Comparison of ENCODE assay signal across 9 mouse cellular contexts in the genomic region with DNA sequence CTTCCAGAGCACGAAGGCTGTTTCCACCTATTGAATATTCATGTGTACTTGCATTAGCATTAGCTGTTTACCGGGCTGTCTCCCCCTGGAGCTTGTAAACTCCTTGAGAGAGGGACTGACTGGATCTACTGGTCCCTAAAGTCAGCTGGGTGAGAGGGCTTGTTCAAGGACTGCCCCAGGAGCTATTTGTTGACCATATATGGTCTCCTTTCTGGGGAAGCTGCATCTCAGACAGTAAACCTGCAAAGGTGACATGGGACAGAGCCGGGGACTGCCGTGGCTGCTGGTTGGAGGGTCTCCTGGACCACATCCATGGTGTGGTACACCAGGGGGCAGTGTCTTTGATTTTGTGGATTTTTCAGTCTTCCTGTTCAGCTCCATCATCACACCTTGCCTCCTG. TPM values are rescaled to one million over a fixed set of nuclear protein-coding genes. Genes with fewer than 3 reads are reported as not detected.
DNase-seq lines count a peak whose midpoint lies in the region; ATAC-seq and TF ChIP-seq lines count a peak whose summit lies in the region.
"Had no signal": no experiment of that assay in that cellular context is flagged by ENCODE, and none has a peak within 500 bp of the region (broad histone marks: within the 10 kb centered on the region; RNA-seq: fewer than 3 reads in every experiment).

No protein-coding gene starts in this region.

- no peak overlapping the region for H3K4me2 ChIP-seq in lung, embryonic 15.5 days
- H3K4me2 ChIP-seq in intestine, embryonic 15.5 days (replicated peaks), result no peak overlapping the region
- no peak overlapping the region for H3K4me2 ChIP-seq in stomach, embryonic 16.5 days (ENCODE audit: low read depth, low read length)

- intact Hi-C loops in gastrocnemius, adult 2 months (cut with DNase I), result no loop called here

- ATAC-seq in lung, embryonic 15.5 days (ENCODE audit: borderline replicate concordance, extremely low read depth, low FRiP score, low TSS enrichment), result no peak
- ATAC-seq in intestine, embryonic 15.5 days, result no peak
- no peak for ATAC-seq in stomach, embryonic 16.5 days (ENCODE audit: insufficient read depth, low FRiP score)

- no peak for TF ChIP-seq CTCF in gastrocnemius, adult 2 months (IDR thresholded peaks at IDR 0.05)

- no peaks in the 10 kb centered on the region for H3K36me3 ChIP-seq in lung, embryonic 15.5 days
- H3K36me3 ChIP-seq in intestine, embryonic 15.5 days, result no peaks in the 10 kb centered on the region
- no peaks in the 10 kb centered on the region for H3K36me3 ChIP-seq in stomach, embryonic 16.5 days (ENCODE audit: control insufficient read depth, insufficient read depth, low read length)

- peak; percentile 6 for DNase-seq in gastrocnemius, adult 2 months
- DNase-seq in gastrocnemius, adult 18-20 months (ENCODE audit: low spot score), result no peak
- no peak for DNase-seq in lung, postnatal 4 days
- DNase-seq in thymus, postnatal 14 days, result no peak
- DNase-seq in testis, postnatal 14 days (ENCODE audit: low spot score), result no peak
- DNase-seq: thymus, postnatal 36 days had no signal

- no peaks in the 10 kb centered on the region for H3K9me3 ChIP-seq in lung, embryonic 15.5 days
- H3K9me3 ChIP-seq in intestine, embryonic 15.5 days, result no peaks in the 10 kb centered on the region
- H3K9me3 ChIP-seq in stomach, embryonic 16.5 days (replicated peaks; ENCODE audit: control insufficient read depth, low read length), result no peaks in the 10 kb centered on the region

- no peak overlapping the region for H3K27ac ChIP-seq in gastrocnemius, adult 2 months
- H3K27ac ChIP-seq in lung, embryonic 15.5 days, result 0 out of 2 replicates have a peak overlapping the region, but pooled peaks have one; percentile 1
- H3K27ac ChIP-seq in intestine, embryonic 15.5 days, result peak overlapping the region; percentile 45
- H3K27ac ChIP-seq in stomach, embryonic 16.5 days (ENCODE audit: low read length), result peak overlapping the region; percentile 35

- no peak overlapping the region for H3K4me3 ChIP-seq in gastrocnemius, adult 2 months
- no peak overlapping the region for H3K4me3 ChIP-seq in lung, embryonic 15.5 days
- no peak overlapping the region for H3K4me3 ChIP-seq in intestine, embryonic 15.5 days (replicated peaks)
- H3K4me3 ChIP-seq in stomach, embryonic 16.5 days (replicated peaks; ENCODE audit: low read length), result no peak overlapping the region

- no peaks in the 10 kb centered on the region for H3K27me3 ChIP-seq in lung, embryonic 15.5 days
- H3K27me3 ChIP-seq in intestine, embryonic 15.5 days (replicated peaks), result no peaks in the 10 kb centered on the region
- no peaks in the 10 kb centered on the region for H3K27me3 ChIP-seq in stomach, embryonic 16.5 days (ENCODE audit: control insufficient read depth, insufficient read depth, low read length)

- H3K9ac ChIP-seq in lung, embryonic 15.5 days, result no peak overlapping the region
- no peak overlapping the region for H3K9ac ChIP-seq in intestine, embryonic 15.5 days
- H3K9ac ChIP-seq in stomach, embryonic 16.5 days (ENCODE audit: low read length), result no peak overlapping the region

- peaks cover 6% of the 10 kb centered on the region; the same call in 1 of the 2 replicates for H3K4me1 ChIP-seq in lung, embryonic 15.5 days
- H3K4me1 ChIP-seq in intestine, embryonic 15.5 days (replicated peaks), result peaks cover 11% of the 10 kb centered on the region; the same call in 1 of the 2 replicates
- peaks cover 20% of the 10 kb centered on the region for H3K4me1 ChIP-seq in stomach, embryonic 16.5 days (ENCODE audit: control insufficient read depth, insufficient read depth, low read length)

- 19% methylated on average over 4 of the region's 4 CpGs for WGBS in lung, embryonic 15.5 days
- 28% methylated on average over 4 of the region's 4 CpGs for WGBS in intestine, embryonic 15.5 days
- WGBS in stomach, embryonic 16.5 days, result 27% methylated on average over 4 of the region's 4 CpGs

RNA-seq across cellular contexts. Expression of gene Tmem222, which starts 5.1 kb away (rescaled TPM):
- total RNA-seq in gastrocnemius, adult 2 months (2021), result 10 to 100 TPM; 21.6 to 25.7 TPM
- 10 to 100 TPM; 26.8 to 26.9 TPM for total RNA-seq in gastrocnemius, adult 18-20 months (2021)
- 79.8 and 81.9 TPM in 2 replicates for polyA plus RNA-seq in lung, embryonic 15.5 days (2015; fragmentation: Nextera tagmentation; extraction: Ambion mirVana)
- 68.7 and 72.2 TPM in 2 replicates for polyA plus RNA-seq in intestine, embryonic 15.5 days (2015; fragmentation: Nextera tagmentation; extraction: Ambion mirVana)
- polyA plus RNA-seq in stomach, embryonic 16.5 days (2015; fragmentation: Nextera tagmentation; extraction: Ambion mirVana), result 71.3 and 74.3 TPM in 2 replicates

RNA-seq across cellular contexts. Expression of gene Sytl1, which starts 19.7 kb away (rescaled TPM):
- total RNA-seq in gastrocnemius, adult 2 months (2021), result not detected
- total RNA-seq in gastrocnemius, adult 18-20 months (2021), result under 1 TPM; 0.12 to 0.14 TPM
- 1.1 and 2.1 TPM in 2 replicates for polyA plus RNA-seq in lung, embryonic 15.5 days (2015; fragmentation: Nextera tagmentation; extraction: Ambion mirVana)
- 2.7 and 3.0 TPM in 2 replicates for polyA plus RNA-seq in intestine, embryonic 15.5 days (2015; fragmentation: Nextera tagmentation; extraction: Ambion mirVana)
- 52.0 and 76.1 TPM in 2 replicates for polyA plus RNA-seq in stomach, embryonic 16.5 days (2015; fragmentation: Nextera tagmentation; extraction: Ambion mirVana)

RNA-seq across cellular contexts. Expression of gene Map3k6, which starts 42.0 kb away (rescaled TPM):
- 10 to 100 TPM; 10.5 to 15.0 TPM for total RNA-seq in gastrocnemius, adult 2 months (2021)
- total RNA-seq in gastrocnemius, adult 18-20 months (2021), result 10 to 100 TPM in 1 of 2 experiments, 1 to 10 TPM in 1; 8.8 to 11.4 TPM
- polyA plus RNA-seq in lung, embryonic 15.5 days (2015; fragmentation: Nextera tagmentation; extraction: Ambion mirVana), result 3.0 and 3.1 TPM in 2 replicates
- polyA plus RNA-seq in intestine, embryonic 15.5 days (2015; fragmentation: Nextera tagmentation; extraction: Ambion mirVana), result 3.0 and 3.2 TPM in 2 replicates
- polyA plus RNA-seq in stomach, embryonic 16.5 days (2015; fragmentation: Nextera tagmentation; extraction: Ambion mirVana), result 17.1 and 21.0 TPM in 2 replicates

Comparison
In these comparisons a context has a peak if more than half of its experiments do, and no peak if none do; other contexts are left out.
1. RNA of gene Sytl1, which starts 19.7 kb away (polyA plus RNA-seq): 52.0 to 76.1 TPM in stomach, embryonic 16.5 days; 2.7 to 3.0 TPM in intestine, embryonic 15.5 days and 1.1 to 2.1 TPM in lung, embryonic 15.5 days; every median in the first group is over 10 times any median in the second.